Mouse (Mus musculus) gastrocnemius, postnatal 4 days (tissue): Measurements from ENCODE around the gene Cpa1. TPM values are rescaled to one million over a fixed set of nuclear protein-coding genes. Genes with fewer than 3 reads are reported as not detected.
A peak's percentile ranks its signal among the peaks of the same experiment; 100 is the strongest.

ENCODE experiments used
- DNase-seq, 2 experiments: peaks; one replicate each; pipeline ENCODE4 v3.0.0; 2021 to 2022; ENCODE audit warnings: low spot score in 2 of 2, mixed read lengths in 2 of 2
- total RNA-seq, 2 experiments: library from RNA; stranded (reverse); gene quantifications; 2 replicates each; pipeline ENCODE4 v1.2.3; 2021

The Cpa1 gene
- total RNA-seq, 2 experiments from 2014 or later = 0.44 to 0.64 TPM

DNA sequence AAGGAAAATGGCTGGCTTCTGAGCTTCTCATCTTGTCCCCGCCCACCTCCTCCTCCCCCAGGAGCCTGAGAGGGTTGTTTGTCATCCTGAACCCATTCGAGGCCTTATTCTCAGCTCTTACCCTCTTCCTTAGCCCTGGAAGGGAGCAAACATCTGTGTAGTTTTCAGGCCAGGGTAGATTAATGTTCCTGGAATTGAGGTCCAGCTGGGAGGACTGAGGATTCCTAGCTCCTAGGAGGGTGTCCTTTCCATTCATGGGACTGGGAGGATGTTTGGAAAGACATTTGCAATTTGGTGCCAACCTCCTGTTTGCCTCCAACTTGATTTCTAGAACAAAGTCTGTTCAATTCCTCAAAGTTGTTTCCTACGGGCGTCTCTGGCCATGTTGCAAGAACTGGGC lies 18.4 kb upstream of the Cpa1 start:
- DNase-seq = peak in 1 of 2 experiments; percentile 45

GRCm38 (mm10) chr6:30620994-30621393 lies 18.0 kb upstream of the Cpa1 start:
- DNase-seq = no peak

DNA sequence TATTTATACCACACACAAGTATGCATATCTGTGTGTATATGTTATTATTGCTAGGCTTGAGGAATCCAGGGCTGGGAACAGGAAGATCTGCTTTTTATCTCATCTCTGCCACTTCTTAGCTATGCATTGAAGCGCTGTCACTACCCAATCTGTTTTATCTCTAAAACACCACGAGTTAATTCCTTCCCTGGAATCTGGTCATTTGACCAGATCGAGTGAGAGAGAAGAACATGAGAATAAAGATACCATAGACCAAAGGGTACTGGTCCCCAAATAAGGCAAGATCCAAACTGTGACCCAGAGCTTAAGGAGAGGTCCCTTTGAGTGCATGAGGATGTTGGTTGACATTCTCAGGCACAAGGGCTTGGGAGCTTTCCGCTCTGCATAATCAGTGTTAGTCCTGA lies 17.0 kb upstream of the Cpa1 start:
- no peak for DNase-seq

DNA sequence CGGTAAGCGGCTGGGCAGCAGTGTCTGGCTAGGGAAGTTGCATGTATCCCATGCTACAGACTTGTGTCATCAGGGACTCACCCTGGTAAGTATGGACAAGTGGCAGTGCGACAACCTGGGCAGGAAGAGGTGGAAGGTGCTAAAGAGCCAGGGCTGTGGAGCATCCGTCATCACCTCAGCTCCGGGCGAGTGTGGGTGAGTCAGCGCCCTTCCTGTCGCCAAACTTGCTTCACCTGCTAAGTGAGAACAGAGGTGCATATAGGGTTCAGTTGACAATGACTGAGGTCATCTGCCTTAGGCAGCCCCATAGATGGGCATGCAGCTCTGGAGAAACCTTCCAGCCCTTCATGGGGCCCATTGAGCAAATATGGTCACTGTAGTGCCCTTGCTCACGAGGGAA lies 14.3 kb upstream of the Cpa1 start:
- DNase-seq = no peak

DNA sequence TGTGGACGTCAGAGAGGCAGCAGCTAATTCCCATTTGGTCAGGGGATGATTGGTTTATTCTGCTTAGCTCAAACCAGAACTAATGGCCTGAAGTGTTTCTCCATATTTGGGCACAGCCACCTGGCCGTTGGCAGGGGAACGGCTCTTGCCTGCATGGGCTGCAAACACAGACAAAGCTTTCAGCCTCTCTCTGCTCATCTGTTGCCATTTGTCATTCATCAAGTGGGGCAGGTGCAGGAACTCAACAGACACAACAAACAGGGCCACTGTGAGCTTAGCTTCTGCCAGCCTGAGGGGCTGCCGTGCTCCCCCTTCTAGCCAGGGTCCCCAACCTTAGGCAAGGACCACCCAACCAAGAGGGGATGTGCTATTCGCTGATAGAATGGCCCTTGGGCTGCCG lies 10.9 kb upstream of the Cpa1 start:
- DNase-seq = no peak

DNA sequence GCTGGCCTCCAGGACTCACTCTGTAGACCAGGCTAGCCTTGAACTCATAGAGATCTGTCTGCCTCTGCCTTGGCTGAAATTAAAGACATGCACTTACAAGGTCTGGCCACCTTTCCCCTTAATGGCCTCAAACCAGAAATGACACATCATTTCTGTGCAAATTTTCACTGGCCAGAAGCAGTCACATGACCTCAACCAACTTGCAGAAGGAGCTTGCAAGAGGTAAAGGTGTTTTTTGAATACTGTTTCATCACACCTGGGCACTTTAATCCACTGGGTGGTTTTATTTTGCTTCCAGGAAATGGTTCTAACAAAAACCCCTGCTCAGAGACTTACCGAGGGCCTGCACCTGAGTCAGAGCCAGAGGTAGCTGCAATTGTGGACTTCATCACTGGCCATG lies 9.0 kb upstream of the Cpa1 start:
- DNase-seq = no peak

- DNase-seq = no peak
Measured at GRCm38 (mm10) chr6:30635361-30635862, 3.6 kb upstream of the Cpa1 start.

DNA sequence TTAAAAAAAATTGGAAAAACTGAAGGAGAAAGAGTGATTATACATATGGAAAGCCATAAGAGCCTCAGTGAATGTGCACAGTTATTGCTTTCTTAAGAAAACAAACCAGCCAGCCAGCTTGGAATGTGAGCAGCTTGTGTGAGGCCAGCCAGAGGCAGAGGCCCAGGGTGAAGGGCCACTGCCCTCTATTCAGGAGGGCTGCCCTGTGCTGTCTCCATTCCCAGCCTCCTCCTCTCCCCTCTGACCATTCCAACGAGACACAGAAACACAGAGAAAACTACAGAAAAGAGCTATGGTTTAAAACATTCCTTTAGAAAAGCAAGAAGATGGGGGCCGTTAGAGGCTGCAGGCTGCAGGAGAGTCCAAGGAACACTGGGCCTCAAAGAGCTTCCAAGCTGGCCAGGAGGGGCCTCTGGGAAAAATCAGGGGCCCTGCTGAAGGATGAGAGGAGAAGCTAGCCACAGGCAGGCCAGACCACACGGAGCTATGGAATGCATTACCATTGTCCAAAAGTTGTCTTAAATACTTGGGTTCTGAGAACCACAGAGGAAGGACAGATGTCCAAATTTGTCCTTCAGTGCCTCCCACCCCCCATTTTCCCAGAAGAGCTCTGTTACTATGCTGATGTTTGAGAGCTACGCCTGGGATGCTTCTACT lies 2.7 kb upstream of the Cpa1 start:
- DNase-seq = peak in 1 of 2 experiments; percentile 69

- peak in 1 of 2 experiments; percentile 9 for DNase-seq
Measured at GRCm38 (mm10) chr6:30643694-30644460, 4.9 kb downstream of the Cpa1 start.

DNA sequence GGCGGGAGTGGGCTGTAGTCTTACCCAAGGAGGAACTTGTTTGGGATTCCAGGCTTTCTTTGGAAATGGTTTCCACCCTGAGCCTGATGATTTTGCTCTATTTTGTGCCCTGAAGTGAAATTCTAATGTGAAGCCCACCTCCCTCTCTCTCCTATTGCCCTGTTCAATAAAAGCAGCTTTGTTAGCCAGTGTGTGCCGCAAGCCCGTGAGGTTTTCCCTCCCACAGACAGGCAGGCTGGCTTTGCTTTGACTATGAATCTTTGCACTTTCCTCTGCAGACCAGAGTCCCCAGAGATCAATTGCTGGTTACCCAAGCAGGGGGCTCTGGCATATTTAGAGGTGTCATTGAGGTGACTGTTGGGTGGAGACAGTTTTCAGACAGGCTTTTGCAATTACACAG lies 5.4 kb downstream of the Cpa1 start:
- no peak for DNase-seq

DNA sequence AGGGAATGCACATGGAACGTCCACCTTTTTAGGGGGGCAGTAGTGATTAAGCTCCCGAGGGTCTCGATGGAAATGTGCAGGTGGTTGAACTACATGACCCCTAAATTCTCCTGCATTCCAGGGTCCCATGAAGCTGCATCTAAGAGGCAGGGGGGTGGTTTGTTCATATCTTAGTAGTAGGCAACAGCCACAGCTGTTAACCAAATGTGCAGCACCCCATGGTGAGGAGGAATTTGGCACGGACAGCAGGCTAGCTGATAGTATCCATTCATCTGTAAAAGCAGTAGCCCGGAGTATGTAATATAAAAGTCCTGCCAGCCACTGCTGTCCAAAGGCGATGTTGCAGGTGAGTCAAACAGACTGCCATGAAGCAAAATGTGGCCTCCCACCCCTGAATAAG lies 6.4 kb downstream of the Cpa1 start:
- no peak for DNase-seq

- DNase-seq = peak in 1 of 2 experiments; percentile 78
Measured at GRCm38 (mm10) chr6:30649651-30650296, 10.8 kb downstream of the Cpa1 start.

DNA sequence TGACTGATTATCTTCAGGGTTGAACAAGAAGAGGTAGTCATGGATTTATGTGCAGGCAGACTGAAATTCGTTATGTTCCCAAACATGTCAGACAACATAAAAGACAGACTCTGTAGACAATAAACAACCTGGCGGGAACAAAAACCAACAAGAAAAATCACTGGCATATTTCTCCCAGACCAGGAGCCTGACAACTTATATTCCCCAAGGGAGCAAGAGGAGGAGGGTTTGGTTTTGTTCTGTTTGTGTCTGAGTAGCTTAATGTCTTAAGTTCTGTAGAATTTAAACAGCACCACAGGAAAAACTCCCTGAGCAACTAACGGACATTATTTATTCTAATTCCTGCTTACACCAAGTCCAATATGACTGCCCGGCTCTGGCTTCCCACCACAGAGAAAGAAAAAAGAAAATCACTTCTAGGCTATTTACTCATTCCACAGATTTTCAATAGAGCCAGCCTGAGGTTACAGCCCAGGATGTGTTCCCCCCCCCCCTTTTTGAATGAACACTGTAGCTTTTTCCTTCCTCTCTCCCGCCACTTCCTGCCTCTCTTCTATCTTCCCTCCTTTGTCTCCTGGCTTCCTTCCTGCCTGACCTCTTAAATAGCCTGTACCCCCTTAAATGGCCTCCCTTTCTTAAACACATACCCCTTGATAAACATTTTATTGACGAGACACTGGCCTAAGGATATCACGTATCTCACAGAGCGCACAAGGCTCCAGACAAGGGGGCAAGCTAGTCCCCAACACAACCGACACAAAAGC lies 13.6 kb downstream of the Cpa1 start:
- DNase-seq = no peak

DNA sequence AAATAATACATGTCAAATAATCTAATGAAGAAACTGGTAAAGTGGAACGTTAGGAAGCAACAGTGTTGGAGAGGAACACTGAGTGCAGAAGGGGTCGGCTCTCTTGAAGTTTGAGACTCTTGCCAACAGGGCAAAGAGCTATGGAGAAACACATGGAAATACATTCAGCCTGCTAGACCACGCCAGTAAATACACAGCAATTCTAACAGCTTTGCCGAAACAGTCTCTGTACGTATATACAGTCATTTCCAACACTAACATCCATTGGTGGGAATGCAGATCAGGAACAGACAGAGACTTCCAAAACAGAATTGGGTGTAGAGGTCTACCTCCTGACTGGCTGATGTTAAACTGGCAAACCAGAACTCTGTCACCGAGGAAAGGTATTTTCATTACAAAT lies 14.5 kb downstream of the Cpa1 start:
- DNase-seq = peak in 1 of 2 experiments; percentile 9

DNA sequence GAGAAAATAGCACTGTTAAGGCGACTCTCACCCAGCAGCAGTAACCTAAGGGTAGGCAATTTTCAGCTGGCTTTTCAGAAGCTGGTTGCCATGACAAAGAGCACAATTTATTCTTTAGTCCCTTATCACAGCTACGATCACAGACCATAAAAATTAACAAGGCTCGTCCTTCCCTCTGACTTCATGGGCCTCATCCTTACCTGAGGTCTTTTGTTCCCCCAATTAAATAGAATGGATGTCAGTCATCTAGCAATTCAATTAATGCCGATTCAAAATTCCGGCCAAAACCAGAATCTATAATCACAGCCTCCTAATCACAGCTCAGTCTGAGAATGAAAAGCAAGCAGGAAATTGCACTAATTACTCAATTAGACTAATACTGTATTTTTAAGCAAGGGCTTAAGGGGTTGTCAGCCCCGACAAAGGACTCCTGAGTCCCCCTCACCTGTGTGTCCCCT lies 15.4 kb downstream of the Cpa1 start:
- DNase-seq = no peak

GRCm38 (mm10) chr6:30654932-30655331 lies 15.9 kb downstream of the Cpa1 start:
- peak in 1 of 2 experiments; percentile 8 for DNase-seq

GRCm38 (mm10) chr6:30657279-30657678 lies 18.3 kb downstream of the Cpa1 start:
- DNase-seq = no peak

GRCm38 (mm10) chr6:30658619-30659018 lies 19.6 kb downstream of the Cpa1 start:
- no peak for DNase-seq

DNA sequence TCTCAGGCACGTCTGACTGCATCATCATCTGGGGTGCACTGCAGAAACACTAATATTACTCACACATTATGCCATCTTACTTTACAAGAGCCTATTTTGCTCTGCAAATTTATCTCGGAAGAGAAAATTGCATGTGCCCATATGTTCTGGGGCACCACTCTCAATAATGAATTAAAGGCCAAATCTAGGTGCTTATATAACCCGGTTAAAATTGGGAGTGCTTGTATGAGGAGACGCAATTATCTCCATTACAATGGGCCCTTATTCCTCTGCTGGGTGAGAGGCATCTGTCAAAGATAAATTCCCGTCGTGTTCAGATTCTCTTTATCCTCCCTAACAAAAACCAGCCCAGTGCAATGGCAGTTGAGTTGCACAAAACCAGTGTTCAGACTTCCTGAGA lies 25.8 kb downstream of the Cpa1 start:
- DNase-seq = no peak

DNA sequence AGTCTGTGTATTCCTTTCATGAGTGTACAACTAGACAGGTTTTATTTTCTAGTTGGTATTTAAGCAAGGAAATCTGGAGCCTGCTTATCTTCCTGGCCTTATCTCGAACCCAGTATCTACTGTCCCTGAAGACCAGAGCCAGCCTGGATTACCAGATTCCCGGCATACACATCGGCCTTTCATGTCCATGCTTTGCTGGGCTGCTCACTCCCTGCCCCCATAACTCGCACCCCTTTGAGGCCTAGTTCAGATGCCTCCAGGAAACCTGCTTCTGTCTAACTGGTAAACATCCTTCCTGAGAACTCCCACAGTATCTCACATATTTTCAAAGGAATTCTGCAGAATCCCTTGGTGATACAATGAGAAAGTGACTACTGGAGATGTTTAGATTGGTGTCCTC lies 26.3 kb downstream of the Cpa1 start:
- no peak for DNase-seq

- DNase-seq = no peak
Measured at GRCm38 (mm10) chr6:30666043-30666442, 27.0 kb downstream of the Cpa1 start.
